Mouse (Mus musculus): Measurements from ENCODE around the gene Syt17. TPM values are rescaled to one million over a fixed set of nuclear protein-coding genes. Genes with fewer than 3 reads are reported as not detected.

Syt17 gene
- polyA plus RNA-seq (2015; fragmentation: Nextera tagmentation; extraction: Ambion mirVana) = 21.3 and 21.9 TPM in 2 replicates

- WGBS = 1% methylated on average over 58 of the region's 58 CpGs
- H3K4me1 ChIP-seq (replicated peaks) = peaks cover 25% of the 10 kb centered on the region
These were observed at the start of gene Syt17 for GRCm38 (mm10) chr7:118448134-118448967. Syt17 (minus strand) TSS chr7:118448222.

GRCm38 (mm10) chr7:118494892-118495579 lies 47.0 kb upstream of the Syt17 start:
- peaks cover 13% of the 10 kb centered on the region for H3K4me1 ChIP-seq (replicated peaks)
- ATAC-seq (ENCODE audit: low FRiP score, low read depth) = no peak
- H3K4me2 ChIP-seq = no peak overlapping the region
- peaks cover 44% of the 10 kb centered on the region for H3K27me3 ChIP-seq
- H3K36me3 ChIP-seq = no peaks in the 10 kb centered on the region
- no peak overlapping the region for H3K9ac ChIP-seq
- 79% methylated on average over 4 of the region's 4 CpGs for WGBS
- no peak overlapping the region for H3K27ac ChIP-seq (replicated peaks)
- H3K9me3 ChIP-seq = no peaks in the 10 kb centered on the region
- no peak overlapping the region for H3K4me3 ChIP-seq

More at GRCm38 (mm10) chr7:118448134-118448967, at the start of gene Syt17:
- Histone ChIP-seq H3K36me3 (no peaks in the 10 kb centered on the region), H3K4me3 (peak within 1 kb of the TSS; percentile 53), H3K27me3 (0 out of 2 replicates have a peak, but pooled peaks cover 3% of the 10 kb centered on the region), H3K27ac (replicated peaks) (no peak within 1 kb of the TSS), H3K9ac (peak within 1 kb of the TSS; percentile 62), H3K9me3 (no peaks in the 10 kb centered on the region), H3K4me2 (peak within 1 kb of the TSS; percentile 87)
- peak; percentile 75 for ATAC-seq (ENCODE audit: low FRiP score, low read depth)

GRCm38 (mm10) chr7:118493892-118494291 lies 45.9 kb upstream of the Syt17 start:
- H3K27me3 ChIP-seq = peaks cover 55% of the 10 kb centered on the region

GRCm38 (mm10) chr7:118491431-118492147 lies 43.6 kb upstream of the Syt17 start, which contains the start of gene Itpripl2:
Itpripl2 (minus strand) TSS chr7:118491975.
- Histone ChIP-seq H3K9ac (peak within 1 kb of the TSS; percentile 58), H3K9me3 (no peaks in the 10 kb centered on the region), H3K27me3 (peaks cover 60% of the 10 kb centered on the region), H3K4me1 (replicated peaks) (peaks cover 13% of the 10 kb centered on the region), H3K36me3 (no peaks in the 10 kb centered on the region), H3K4me2 (peak within 1 kb of the TSS; percentile 81), H3K27ac (replicated peaks) (no peak within 1 kb of the TSS; the same call in 1 of the 2 replicates), H3K4me3 (peak within 1 kb of the TSS; percentile 50)
- under 1% methylated on average over 52 of the region's 55 CpGs for WGBS
- ATAC-seq (ENCODE audit: low FRiP score, low read depth) = peak; percentile 71

More at GRCm38 (mm10) chr7:118493892-118494291, 45.9 kb upstream of the Syt17 start:
- 93% methylated on average over 9 of the region's 9 CpGs for WGBS
- H3K36me3 ChIP-seq = no peaks in the 10 kb centered on the region
- no peak overlapping the region for H3K9ac ChIP-seq
- H3K4me2 ChIP-seq = no peak overlapping the region
- H3K4me1 ChIP-seq (replicated peaks) = peaks cover 13% of the 10 kb centered on the region
- H3K9me3 ChIP-seq = no peaks in the 10 kb centered on the region
- ATAC-seq (ENCODE audit: low FRiP score, low read depth) = no peak
- H3K4me3 ChIP-seq = no peak overlapping the region
- H3K27ac ChIP-seq (replicated peaks) = no peak overlapping the region

- H3K27me3 ChIP-seq = peaks cover 60% of the 10 kb centered on the region
- ATAC-seq (ENCODE audit: low FRiP score, low read depth) = 0 out of 2 replicates have a peak, but pooled peaks have one; percentile 39
These were observed 42.8 kb upstream of the Syt17 start for GRCm38 (mm10) chr7:118490666-118491430.

GRCm38 (mm10) chr7:118489706-118490665 lies 42.0 kb upstream of the Syt17 start:
- Histone ChIP-seq H3K4me3 (peak overlapping the region; percentile 50), H3K4me2 (peak overlapping the region; percentile 81), H3K27me3 (peaks cover 60% of the 10 kb centered on the region), H3K9ac (no peak overlapping the region), H3K36me3 (no peaks in the 10 kb centered on the region), H3K4me1 (replicated peaks) (peaks cover 13% of the 10 kb centered on the region), H3K9me3 (no peaks in the 10 kb centered on the region), H3K27ac (replicated peaks) (no peak overlapping the region)
- ATAC-seq (ENCODE audit: low FRiP score, low read depth) = peak; percentile 31; the same call in 1 of the 2 replicates
- WGBS = 14% methylated on average over 57 of the region's 57 CpGs

More at GRCm38 (mm10) chr7:118490666-118491430, 42.8 kb upstream of the Syt17 start:
- Histone ChIP-seq H3K36me3 (no peaks in the 10 kb centered on the region), H3K4me3 (peak overlapping the region; percentile 50), H3K4me1 (replicated peaks) (peaks cover 13% of the 10 kb centered on the region), H3K9me3 (no peaks in the 10 kb centered on the region), H3K27ac (replicated peaks) (no peak overlapping the region; the same call in 1 of the 2 replicates), H3K9ac (peak overlapping the region; percentile 58), H3K4me2 (peak overlapping the region; percentile 81)
- WGBS = 3% methylated on average over 64 of the region's 67 CpGs

GRCm38 (mm10) chr7:118488060-118488664 lies 40.1 kb upstream of the Syt17 start:
- H3K27me3 ChIP-seq = peaks cover 48% of the 10 kb centered on the region
- 28% methylated on average over 8 of the region's 8 CpGs for WGBS
- H3K4me2 ChIP-seq = no peak overlapping the region
- peaks cover 13% of the 10 kb centered on the region for H3K4me1 ChIP-seq (replicated peaks)
- H3K9ac ChIP-seq = no peak overlapping the region
- H3K4me3 ChIP-seq = no peak overlapping the region
- H3K9me3 ChIP-seq = no peaks in the 10 kb centered on the region
- no peaks in the 10 kb centered on the region for H3K36me3 ChIP-seq
- no peak for ATAC-seq (ENCODE audit: low FRiP score, low read depth)
- no peak overlapping the region for H3K27ac ChIP-seq (replicated peaks)

GRCm38 (mm10) chr7:118486917-118487316 lies 38.9 kb upstream of the Syt17 start:
- 59% methylated on average over 5 of the region's 5 CpGs for WGBS

GRCm38 (mm10) chr7:118483996-118484395 lies 36.0 kb upstream of the Syt17 start:
- Histone ChIP-seq H3K27me3 (peaks cover 6% of the 10 kb centered on the region), H3K4me1 (replicated peaks) (no peaks in the 10 kb centered on the region), H3K9ac (no peak overlapping the region), H3K36me3 (no peaks in the 10 kb centered on the region), H3K4me3 (no peak overlapping the region), H3K4me2 (no peak overlapping the region), H3K27ac (replicated peaks) (no peak overlapping the region), H3K9me3 (no peaks in the 10 kb centered on the region)
- 84% methylated on average over 1 of the region's 1 CpGs for WGBS
- no peak for ATAC-seq (ENCODE audit: low FRiP score, low read depth)

More at GRCm38 (mm10) chr7:118486917-118487316, 38.9 kb upstream of the Syt17 start:
- Histone ChIP-seq H3K9ac (no peak overlapping the region), H3K4me3 (no peak overlapping the region), H3K4me1 (replicated peaks) (peaks cover 12% of the 10 kb centered on the region), H3K4me2 (no peak overlapping the region), H3K36me3 (no peaks in the 10 kb centered on the region), H3K9me3 (no peaks in the 10 kb centered on the region), H3K27ac (replicated peaks) (no peak overlapping the region), H3K27me3 (peaks cover 35% of the 10 kb centered on the region)
- ATAC-seq (ENCODE audit: low FRiP score, low read depth) = no peak

- Histone ChIP-seq H3K27me3 (no peaks in the 10 kb centered on the region), H3K9ac (no peak overlapping the region), H3K27ac (replicated peaks) (no peak overlapping the region), H3K4me2 (no peak overlapping the region), H3K4me1 (replicated peaks) (no peaks in the 10 kb centered on the region), H3K4me3 (no peak overlapping the region), H3K36me3 (no peaks in the 10 kb centered on the region), H3K9me3 (no peaks in the 10 kb centered on the region)
- 89% methylated on average over 2 of the region's 2 CpGs for WGBS
- ATAC-seq (ENCODE audit: low FRiP score, low read depth) = no peak
These were observed 34.0 kb upstream of the Syt17 start for GRCm38 (mm10) chr7:118482001-118482400.

Data from hindbrain, embryonic 15.5 days (tissue).